Mouse (Mus musculus) G1E (cell line): Measurements from ENCODE around the gene Peli2.

Experiments
- CTCF ChIP-seq: IDR thresholded peaks from 2 replicates; pipeline ENCODE4 v1.5.1; 2012; ENCODE audit warnings: low read depth, low read length, inconsistent platforms, mixed read lengths
- GATA1 ChIP-seq: IDR thresholded peaks from 2 replicates; pipeline ENCODE4 v1.6.1; 2012; ENCODE audit warnings: borderline replicate concordance, low read length, inconsistent platforms, mixed read lengths
- GATA2 ChIP-seq: IDR thresholded peaks from 2 replicates; pipeline ENCODE4 v1.6.1; 2012; ENCODE audit warnings: low read depth, low read length, inconsistent platforms, borderline replicate concordance
- POLR2AphosphoS5 ChIP-seq: IDR thresholded peaks from 2 replicates; pipeline ENCODE4 v1.6.1; 2012; ENCODE audit warnings: low read depth, low read length, inconsistent platforms; ENCODE audit not compliant: insufficient replicate concordance

GRCm38 (mm10) chr14:48175115-48175514 is 54.5 kb downstream of the Peli2 start:
- TF ChIP-seq CTCF = no peak
- TF ChIP-seq GATA1 = no peak
- TF ChIP-seq POLR2AphosphoS5 = no peak
- TF ChIP-seq GATA2 = no peak
